Mouse (Mus musculus) hindbrain, embryonic 10.5 days (tissue): Measurements from ENCODE around the gene Tecta. TPM values are rescaled to one million over a fixed set of nuclear protein-coding genes. Genes with fewer than 3 reads are reported as not detected.

Experiments used
- DNase-seq: peaks from one replicate; pipeline ENCODE4 v3.0.0-alpha.2; 2017; ENCODE audit warnings: low spot score
- H3K27ac ChIP-seq: fragments of 300-500 bp; sonication (generic); 2 replicates; pipeline ENCODE4 v1.5.1; 2016; ENCODE audit warnings: mild to moderate bottlenecking, moderate library complexity
- H3K27me3 ChIP-seq: fragments of 300-500 bp; sonication (generic); 2 replicates; pipeline ENCODE4 v1.6.1; 2016; ENCODE audit warnings: mild to moderate bottlenecking; ENCODE audit not compliant: poor library complexity, insufficient read depth, severe bottlenecking
- H3K36me3 ChIP-seq: fragments of 300-500 bp; sonication (generic); 2 replicates; pipeline ENCODE4 v1.6.1; 2016; ENCODE audit warnings: mild to moderate bottlenecking, moderate library complexity
- H3K4me1 ChIP-seq: fragments of 300-500 bp; sonication (generic); replicated peaks from 2 replicates; pipeline ENCODE4 v1.6.1; 2016; ENCODE audit warnings: mild to moderate bottlenecking
- H3K4me3 ChIP-seq: fragments of 300-500 bp; sonication (generic); 2 replicates; pipeline ENCODE4 v1.5.1; 2016; ENCODE audit warnings: mild to moderate bottlenecking, moderate library complexity
- H3K9me3 ChIP-seq: fragments of 300-500 bp; sonication (generic); 2 replicates; pipeline ENCODE4 v1.6.1; 2016; ENCODE audit warnings: mild to moderate bottlenecking, moderate library complexity
- WGBS: fragments of 180-500 bp; shearing (Covaris S2); methylation state at CpG from one replicate; pipeline ENCODE4 v1.1.7; 2016; 5-methylcytosine and 5-hydroxymethylcytosine counted together
- polyA plus RNA-seq: library from polyadenylated mRNA; unstranded; fragments of >200 nt; fragmentation: Nextera tagmentation; extraction: Ambion mirVana; gene quantifications from 2 replicates; pipeline ENCODE4 v1.2.1, GENCODE M21; 2016

Tecta gene
- polyA plus RNA-seq, 1 experiment from 2014 or later: 0.46 TPM

- DNase-seq: no peak
- 89% methylated on average over 4 of the region's 4 CpGs for WGBS
- Histone ChIP-seq H3K27me3 (no peaks in the 10 kb centered on the region), H3K4me3 (no peak overlapping the region), H3K4me1 (no peaks in the 10 kb centered on the region), H3K27ac (no peak overlapping the region), H3K9me3 (no peaks in the 10 kb centered on the region), H3K36me3 (no peaks in the 10 kb centered on the region)
These were observed 21.7 kb downstream of the Tecta start for GRCm38 (mm10) chr9:42378071-42378470.

GRCm38 (mm10) chr9:42377656-42378055 is 22.1 kb downstream of the Tecta start:
- no peak for DNase-seq
- H3K4me3 ChIP-seq: no peak overlapping the region
- no peaks in the 10 kb centered on the region for H3K9me3 ChIP-seq
- H3K27ac ChIP-seq: no peak overlapping the region
- 95% methylated on average over 15 of the region's 15 CpGs for WGBS
- H3K4me1 ChIP-seq: no peaks in the 10 kb centered on the region
- H3K36me3 ChIP-seq: no peaks in the 10 kb centered on the region
- no peaks in the 10 kb centered on the region for H3K27me3 ChIP-seq

- WGBS: 83% methylated on average over 6 of the region's 6 CpGs
- Histone ChIP-seq H3K27me3 (no peaks in the 10 kb centered on the region), H3K4me1 (no peaks in the 10 kb centered on the region)
These were observed 27.9 kb downstream of the Tecta start for GRCm38 (mm10) chr9:42371670-42372368.

GRCm38 (mm10) chr9:42357585-42357984 is 42.1 kb downstream of the Tecta start:
- Histone ChIP-seq H3K4me3 (no peak overlapping the region), H3K36me3 (no peaks in the 10 kb centered on the region), H3K4me1 (no peaks in the 10 kb centered on the region), H3K27ac (no peak overlapping the region), H3K27me3 (no peaks in the 10 kb centered on the region), H3K9me3 (no peaks in the 10 kb centered on the region)
- no peak for DNase-seq
- WGBS: 78% methylated on average over 4 of the region's 4 CpGs

More at GRCm38 (mm10) chr9:42371670-42372368, 27.9 kb downstream of the Tecta start:
- DNase-seq: no peak
- no peaks in the 10 kb centered on the region for H3K9me3 ChIP-seq
- no peak overlapping the region for H3K27ac ChIP-seq
- no peaks in the 10 kb centered on the region for H3K36me3 ChIP-seq
- no peak overlapping the region for H3K4me3 ChIP-seq

- Histone ChIP-seq H3K27ac (no peak overlapping the region), H3K4me3 (no peak overlapping the region), H3K9me3 (no peaks in the 10 kb centered on the region), H3K27me3 (no peaks in the 10 kb centered on the region), H3K36me3 (no peaks in the 10 kb centered on the region), H3K4me1 (peaks cover 6% of the 10 kb centered on the region; the same call in 1 of the 2 replicates)
- no peak for DNase-seq
- 85% methylated on average over 1 of the region's 1 CpGs for WGBS
These were observed 44.9 kb downstream of the Tecta start for GRCm38 (mm10) chr9:42354871-42355270.

GRCm38 (mm10) chr9:42349791-42350190 is 49.9 kb downstream of the Tecta start:
- no peak for DNase-seq

GRCm38 (mm10) chr9:42346297-42346696 is 53.4 kb downstream of the Tecta start:
- Histone ChIP-seq H3K9me3 (no peaks in the 10 kb centered on the region), H3K4me3 (no peak overlapping the region), H3K27ac (no peak overlapping the region), H3K36me3 (no peaks in the 10 kb centered on the region), H3K4me1 (peaks cover 8% of the 10 kb centered on the region; the same call in 1 of the 2 replicates), H3K27me3 (no peaks in the 10 kb centered on the region)
- DNase-seq: no peak

More at GRCm38 (mm10) chr9:42349791-42350190, 49.9 kb downstream of the Tecta start:
- WGBS: 74% methylated on average over 7 of the region's 7 CpGs
- H3K27me3 ChIP-seq: no peaks in the 10 kb centered on the region
- H3K9me3 ChIP-seq: no peaks in the 10 kb centered on the region
- H3K36me3 ChIP-seq: no peaks in the 10 kb centered on the region
- H3K27ac ChIP-seq: no peak overlapping the region
- H3K4me3 ChIP-seq: no peak overlapping the region
- peaks cover 8% of the 10 kb centered on the region; the same call in 1 of the 2 replicates for H3K4me1 ChIP-seq

GRCm38 (mm10) chr9:42339151-42339550 is 60.6 kb downstream of the Tecta start:
- Histone ChIP-seq H3K36me3 (no peaks in the 10 kb centered on the region), H3K4me3 (no peak overlapping the region), H3K9me3 (no peaks in the 10 kb centered on the region), H3K27me3 (no peaks in the 10 kb centered on the region), H3K4me1 (peaks cover 21% of the 10 kb centered on the region), H3K27ac (no peak overlapping the region)
- 72% methylated on average over 4 of the region's 4 CpGs for WGBS
- no peak for DNase-seq

GRCm38 (mm10) chr9:42337026-42337425 is 62.7 kb downstream of the Tecta start:
- no peak overlapping the region for H3K4me3 ChIP-seq
- H3K4me1 ChIP-seq: peaks cover 21% of the 10 kb centered on the region
- H3K9me3 ChIP-seq: no peaks in the 10 kb centered on the region
- no peaks in the 10 kb centered on the region for H3K27me3 ChIP-seq
- no peaks in the 10 kb centered on the region for H3K36me3 ChIP-seq
- no peak overlapping the region for H3K27ac ChIP-seq
- no peak for DNase-seq
- 82% methylated on average over 13 of the region's 13 CpGs for WGBS

- H3K4me1 ChIP-seq: peaks cover 21% of the 10 kb centered on the region
- no peak for DNase-seq
- WGBS: 92% methylated on average over 1 of the region's 1 CpGs
- no peak overlapping the region for H3K4me3 ChIP-seq
- no peaks in the 10 kb centered on the region for H3K27me3 ChIP-seq
- no peaks in the 10 kb centered on the region for H3K36me3 ChIP-seq
- H3K27ac ChIP-seq: no peak overlapping the region
- no peaks in the 10 kb centered on the region for H3K9me3 ChIP-seq
These were observed 63.2 kb downstream of the Tecta start for GRCm38 (mm10) chr9:42336575-42336974.

GRCm38 (mm10) chr9:42334885-42335284 is 64.8 kb downstream of the Tecta start:
- no peaks in the 10 kb centered on the region for H3K36me3 ChIP-seq
- H3K27me3 ChIP-seq: no peaks in the 10 kb centered on the region
- no peak overlapping the region for H3K4me3 ChIP-seq
- no peak for DNase-seq
- 89% methylated on average over 3 of the region's 3 CpGs for WGBS
- H3K27ac ChIP-seq: no peak overlapping the region
- H3K9me3 ChIP-seq: no peaks in the 10 kb centered on the region
- H3K4me1 ChIP-seq: peaks cover 16% of the 10 kb centered on the region

- no peaks in the 10 kb centered on the region for H3K36me3 ChIP-seq
- H3K4me1 ChIP-seq: no peaks in the 10 kb centered on the region
- H3K9me3 ChIP-seq: no peaks in the 10 kb centered on the region
- DNase-seq: no peak
- H3K27me3 ChIP-seq: no peaks in the 10 kb centered on the region; the same call in 1 of the 2 replicates
- H3K4me3 ChIP-seq: no peak overlapping the region
- 76% methylated on average over 12 of the region's 12 CpGs for WGBS
- H3K27ac ChIP-seq: no peak overlapping the region
These were observed 67.0 kb downstream of the Tecta start for GRCm38 (mm10) chr9:42332692-42333091.

GRCm38 (mm10) chr9:42331341-42331740 is 68.4 kb downstream of the Tecta start:
- WGBS: 91% methylated on average over 7 of the region's 7 CpGs
- peaks cover 4% of the 10 kb centered on the region; the same call in 1 of the 2 replicates for H3K27me3 ChIP-seq
- no peak for DNase-seq
- no peaks in the 10 kb centered on the region for H3K4me1 ChIP-seq
- no peak overlapping the region for H3K27ac ChIP-seq
- no peaks in the 10 kb centered on the region for H3K9me3 ChIP-seq
- no peaks in the 10 kb centered on the region for H3K36me3 ChIP-seq
- no peak overlapping the region for H3K4me3 ChIP-seq
